Mouse (Mus musculus) embryonic facial prominence, embryonic 11.5 days (tissue): Measurements from ENCODE around the gene Pigr. TPM values are rescaled to one million over a fixed set of nuclear protein-coding genes. Genes with fewer than 3 reads are reported as not detected.

ENCODE experiments used
- ATAC-seq: fragments of 200-750 bp; cut with Nextera tagmentation; replicated peaks from 2 replicates; pipeline ENCODE4 v1.8.0; 2017; ENCODE audit warnings: low read depth; ENCODE audit not compliant: insufficient number of reproducible peaks, low FRiP score, low TSS enrichment
- DNase-seq: peaks from one replicate; pipeline ENCODE4 v3.0.0-alpha.2; 2015; ENCODE audit warnings: low spot score
- H3K27ac ChIP-seq: fragments of 300-500 bp; sonication (generic); replicated peaks from 2 replicates; pipeline ENCODE4 v1.5.1; 2014; ENCODE audit warnings: mild to moderate bottlenecking, low read depth, low read length, control low read depth
- H3K27me3 ChIP-seq: fragments of 300-500 bp; sonication (generic); 2 replicates; pipeline ENCODE4 v1.6.1; 2014; ENCODE audit warnings: mild to moderate bottlenecking, low read length, moderate library complexity, mixed read lengths; ENCODE audit not compliant: control insufficient read depth, insufficient read depth
- H3K36me3 ChIP-seq: fragments of 300-500 bp; sonication (generic); replicated peaks from 2 replicates; pipeline ENCODE4 v1.6.1; 2014; ENCODE audit warnings: low read depth, mild to moderate bottlenecking, low read length, moderate library complexity, mixed read lengths; ENCODE audit not compliant: control insufficient read depth, insufficient read depth
- H3K4me1 ChIP-seq: fragments of 300-500 bp; sonication (generic); 2 replicates; pipeline ENCODE4 v1.6.1; 2014; ENCODE audit warnings: low read length, mixed read lengths; ENCODE audit not compliant: control insufficient read depth, insufficient read depth
- H3K4me2 ChIP-seq: fragments of 300-500 bp; sonication (generic); 2 replicates; pipeline ENCODE4 v1.6.1; 2014; ENCODE audit warnings: low read depth, mild to moderate bottlenecking, control low read depth, low read length, moderate library complexity
- H3K4me3 ChIP-seq: fragments of 300-500 bp; sonication (generic); 2 replicates; pipeline ENCODE4 v1.5.1; 2014; ENCODE audit warnings: low read depth, low read length, control low read depth
- H3K9ac ChIP-seq: fragments of 300-500 bp; sonication (generic); replicated peaks from 2 replicates; pipeline ENCODE4 v1.6.1; 2014; ENCODE audit warnings: mild to moderate bottlenecking, control low read depth, low read length
- H3K9me3 ChIP-seq: fragments of 300-500 bp; sonication (generic); replicated peaks from 2 replicates; pipeline ENCODE4 v1.6.1; 2016; ENCODE audit warnings: mild to moderate bottlenecking, low read length, inconsistent platforms, mixed read lengths; ENCODE audit not compliant: control insufficient read depth
- WGBS: fragments of 180-500 bp; shearing (Covaris S2); extraction: QIAGEN DNeasy Blood & Tissue Kit; methylation state at CpG from one replicate; pipeline ENCODE4 v1.1.7; 2014; 5-methylcytosine and 5-hydroxymethylcytosine counted together
- polyA plus RNA-seq: library from polyadenylated mRNA; unstranded; fragments of >200 nt; fragmentation: Nextera tagmentation; extraction: Ambion mirVana; gene quantifications from 2 replicates; pipeline ENCODE4 v1.2.1, GENCODE M21; 2014

The Pigr gene
- polyA plus RNA-seq, 1 experiment from 2014 or later, result not detected

DNA sequence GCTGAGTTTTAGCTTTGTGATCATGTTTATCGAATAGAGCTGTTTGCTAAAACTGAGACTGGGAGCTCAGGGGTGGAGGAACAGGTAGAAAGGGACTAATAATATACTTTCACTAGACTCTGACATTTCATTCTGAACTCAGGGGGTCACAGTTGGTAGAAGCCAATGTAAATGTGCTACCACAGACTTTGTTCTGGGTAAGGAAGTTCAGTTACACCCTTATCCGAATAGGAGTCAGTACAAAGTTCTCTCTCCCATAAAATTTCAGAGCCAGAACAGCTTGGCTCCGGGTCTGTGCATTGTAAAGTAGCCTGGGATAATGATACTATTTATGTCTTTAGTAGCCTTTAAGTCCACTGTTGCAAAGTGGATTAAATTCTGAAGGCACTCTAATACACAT lies 27.9 kb upstream of the Pigr start:
- Histone ChIP-seq H3K9me3 (no peaks in the 10 kb centered on the region), H3K4me3 (no peak overlapping the region), H3K9ac (no peak overlapping the region), H3K4me2 (no peak overlapping the region), H3K27ac (no peak overlapping the region), H3K27me3 (no peaks in the 10 kb centered on the region), H3K4me1 (no peaks in the 10 kb centered on the region), H3K36me3 (no peaks in the 10 kb centered on the region)
- DNase-seq (no peak), ATAC-seq (no peak)
- 81% methylated on average over 3 of the region's 3 CpGs for WGBS

DNA sequence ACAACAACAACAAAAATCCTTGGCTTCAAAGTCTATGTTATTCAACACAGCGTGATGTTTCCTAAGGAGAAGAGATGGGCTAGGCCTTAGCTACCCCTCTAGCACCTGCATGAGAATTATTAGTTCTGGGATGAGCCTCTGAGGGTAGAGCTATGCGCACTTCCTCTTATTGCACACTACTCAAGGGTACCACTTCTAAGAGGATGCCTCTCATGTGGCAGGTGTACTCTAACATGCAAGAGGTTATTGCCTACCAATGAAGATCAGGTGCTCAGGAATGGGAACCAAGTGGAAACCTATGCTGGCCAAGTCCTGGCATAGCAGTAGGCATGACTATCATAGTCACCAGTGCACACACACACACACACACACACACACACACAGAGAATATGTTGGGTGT lies 27.1 kb upstream of the Pigr start:
- no peaks in the 10 kb centered on the region for H3K27me3 ChIP-seq
- no peaks in the 10 kb centered on the region for H3K4me1 ChIP-seq
- no peak overlapping the region for H3K9ac ChIP-seq
- H3K36me3 ChIP-seq, result no peaks in the 10 kb centered on the region
- no peak overlapping the region for H3K4me3 ChIP-seq
- H3K9me3 ChIP-seq, result no peaks in the 10 kb centered on the region
- no peak overlapping the region for H3K27ac ChIP-seq
- H3K4me2 ChIP-seq, result no peak overlapping the region
- DNase-seq, result no peak
- 89% methylated on average over 2 of the region's 2 CpGs for WGBS
- no peak for ATAC-seq

DNA sequence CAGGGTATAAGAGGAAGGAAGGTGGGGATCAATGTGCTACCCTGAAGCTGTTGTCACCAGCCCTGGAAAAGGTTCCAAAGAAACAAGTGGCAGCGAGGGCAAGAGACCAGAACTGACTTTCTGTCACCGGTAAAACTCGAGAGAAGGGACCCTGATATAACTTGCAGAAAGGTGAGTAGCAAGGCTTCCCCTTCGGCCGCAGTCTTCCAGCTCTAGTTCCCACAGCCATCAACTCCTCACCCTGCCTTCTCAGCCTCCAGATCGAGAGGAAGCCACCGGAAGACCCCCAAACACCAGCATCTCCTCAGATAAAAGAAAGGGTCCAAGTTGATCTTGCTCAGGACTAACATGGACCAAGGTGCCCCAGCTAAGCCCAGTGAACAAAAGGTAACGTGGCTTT lies 25.9 kb upstream of the Pigr start, which contains the start of gene Fcamr:
TSS of gene Fcamr (plus strand) at position 301 of the 400 bp plus-strand sequence.
- Histone ChIP-seq H3K9ac (no peak within 1 kb of the TSS), H3K4me1 (no peaks in the 10 kb centered on the region), H3K27me3 (no peaks in the 10 kb centered on the region), H3K4me2 (no peak within 1 kb of the TSS), H3K9me3 (no peaks in the 10 kb centered on the region), H3K36me3 (no peaks in the 10 kb centered on the region), H3K4me3 (no peak within 1 kb of the TSS), H3K27ac (no peak within 1 kb of the TSS)
- DNase-seq, result no peak
- no peak for ATAC-seq
- 83% methylated on average over 8 of the region's 8 CpGs for WGBS

DNA sequence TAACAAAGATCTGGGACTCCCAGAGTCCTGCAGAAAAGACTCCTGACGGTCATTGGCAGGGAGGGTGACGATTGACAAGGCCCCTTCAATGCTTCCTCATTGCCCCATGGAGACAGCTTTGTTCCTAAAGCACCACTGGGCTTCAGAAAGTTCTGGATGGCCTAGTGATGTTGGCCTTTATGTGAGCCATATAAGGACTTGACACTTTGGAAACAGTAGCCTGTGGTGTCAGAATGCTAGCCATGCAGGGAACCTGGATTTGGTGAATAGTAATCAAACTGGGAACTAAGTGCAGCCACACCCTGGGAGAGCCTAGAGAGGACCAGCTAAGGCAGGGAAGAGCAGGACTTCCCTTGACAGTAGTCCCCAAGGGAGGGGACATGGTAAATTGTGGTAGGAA lies 25.0 kb upstream of the Pigr start:
- Histone ChIP-seq H3K27me3 (no peaks in the 10 kb centered on the region), H3K9ac (no peak overlapping the region), H3K4me2 (no peak overlapping the region), H3K4me3 (no peak overlapping the region), H3K36me3 (no peaks in the 10 kb centered on the region), H3K9me3 (no peaks in the 10 kb centered on the region), H3K27ac (no peak overlapping the region), H3K4me1 (no peaks in the 10 kb centered on the region)
- 79% methylated on average over 2 of the region's 2 CpGs for WGBS
- DNase-seq (no peak), ATAC-seq (no peak)

DNA sequence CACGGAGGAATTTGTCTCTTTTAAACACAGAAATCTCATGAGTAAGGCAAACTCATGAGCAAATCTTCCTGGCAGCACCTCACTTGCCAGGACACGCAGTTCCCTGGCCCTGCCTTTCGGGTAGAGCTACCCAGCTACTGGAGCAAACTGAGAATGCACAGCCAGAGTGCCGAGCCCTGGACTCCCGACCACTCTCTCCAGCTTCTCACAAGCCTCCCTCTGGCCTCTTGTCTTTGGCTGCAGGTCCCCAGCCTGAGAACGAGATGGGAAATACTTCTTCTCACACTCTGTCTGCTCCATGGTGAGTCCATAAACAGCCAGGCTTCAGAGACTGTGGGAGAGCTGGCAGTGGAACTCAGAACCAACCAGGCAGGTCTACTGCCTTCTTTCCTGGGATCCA lies 23.5 kb upstream of the Pigr start:
- no peaks in the 10 kb centered on the region for H3K9me3 ChIP-seq
- no peaks in the 10 kb centered on the region for H3K27me3 ChIP-seq
- H3K4me1 ChIP-seq, result no peaks in the 10 kb centered on the region
- no peak overlapping the region for H3K27ac ChIP-seq
- DNase-seq, result no peak
- H3K4me3 ChIP-seq, result no peak overlapping the region
- no peak overlapping the region for H3K9ac ChIP-seq
- H3K36me3 ChIP-seq, result no peaks in the 10 kb centered on the region
- ATAC-seq, result no peak
- no peak overlapping the region for H3K4me2 ChIP-seq
- 51% methylated on average over 6 of the region's 6 CpGs for WGBS

DNA sequence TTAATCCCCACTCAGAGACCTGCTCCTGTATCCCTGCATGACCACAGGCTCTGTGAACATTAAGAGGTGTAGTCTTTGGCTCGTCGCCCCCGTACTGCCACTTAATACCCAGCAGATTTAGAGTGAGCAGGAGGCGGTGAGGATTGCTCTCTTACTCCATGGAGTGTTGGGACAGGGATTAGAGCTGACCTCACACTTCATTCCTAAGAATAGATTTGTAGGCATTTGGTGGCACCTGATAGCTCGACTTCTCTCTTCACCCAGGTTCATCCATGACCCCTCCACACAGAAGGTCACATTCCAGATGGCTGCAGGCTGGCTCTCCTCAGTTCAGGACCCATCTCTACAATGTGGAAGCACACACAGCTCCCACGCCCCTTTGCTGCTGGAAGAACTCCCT lies 22.2 kb upstream of the Pigr start:
- WGBS, result 64% methylated on average over 6 of the region's 6 CpGs
- no peaks in the 10 kb centered on the region for H3K9me3 ChIP-seq
- no peaks in the 10 kb centered on the region for H3K36me3 ChIP-seq
- ATAC-seq (no peak), DNase-seq (no peak)
- H3K4me3 ChIP-seq, result no peak overlapping the region
- H3K4me1 ChIP-seq, result no peaks in the 10 kb centered on the region
- H3K27me3 ChIP-seq, result no peaks in the 10 kb centered on the region
- H3K27ac ChIP-seq, result no peak overlapping the region
- no peak overlapping the region for H3K9ac ChIP-seq
- H3K4me2 ChIP-seq, result no peak overlapping the region

DNA sequence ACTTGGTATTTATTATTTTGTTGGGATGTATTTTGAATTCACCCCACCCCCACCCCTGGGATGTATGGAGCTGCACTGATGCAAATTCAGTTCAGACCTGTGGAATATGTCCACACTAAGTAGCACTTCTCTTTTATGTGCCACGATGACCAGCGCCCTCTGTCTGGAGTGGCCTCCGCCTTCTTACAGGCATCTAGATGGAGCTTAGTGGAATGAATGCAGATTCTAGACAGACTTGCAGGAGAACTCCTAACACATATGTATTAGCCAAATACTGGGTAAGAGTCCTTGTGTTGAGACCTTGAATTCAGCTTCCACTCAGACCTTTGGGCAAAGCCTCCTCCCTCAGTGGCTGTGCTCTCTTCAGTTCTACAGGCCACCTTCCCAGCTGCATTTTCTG lies 15.6 kb upstream of the Pigr start:
- H3K4me2 ChIP-seq, result no peak overlapping the region
- H3K4me1 ChIP-seq, result no peaks in the 10 kb centered on the region
- 88% methylated on average over 3 of the region's 3 CpGs for WGBS
- no peak overlapping the region for H3K27ac ChIP-seq
- H3K27me3 ChIP-seq, result no peaks in the 10 kb centered on the region
- H3K36me3 ChIP-seq, result no peaks in the 10 kb centered on the region
- DNase-seq, result no peak
- no peaks in the 10 kb centered on the region for H3K9me3 ChIP-seq
- H3K9ac ChIP-seq, result no peak overlapping the region
- no peak overlapping the region for H3K4me3 ChIP-seq
- no peak for ATAC-seq

DNA sequence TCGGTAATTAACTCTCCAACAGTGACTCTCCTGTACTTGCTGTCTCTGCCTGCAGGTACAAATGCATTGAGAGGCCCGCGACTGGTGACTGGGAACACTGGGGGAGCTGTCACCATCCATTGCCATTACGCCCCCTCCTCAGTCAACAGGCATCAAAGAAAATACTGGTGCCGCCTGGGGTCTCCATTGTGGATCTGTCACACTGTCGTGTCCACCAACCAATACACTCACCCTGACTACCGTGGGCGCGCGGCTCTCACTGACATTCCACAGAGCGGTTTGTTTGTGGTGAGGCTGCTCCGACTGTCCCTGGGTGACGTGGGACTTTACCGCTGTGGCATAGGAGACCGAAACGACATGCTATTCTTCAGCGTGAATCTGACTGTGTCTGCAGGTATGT lies 15.2 kb upstream of the Pigr start:
- H3K4me2 ChIP-seq, result no peak overlapping the region
- H3K36me3 ChIP-seq, result no peaks in the 10 kb centered on the region
- no peaks in the 10 kb centered on the region for H3K27me3 ChIP-seq
- no peak for DNase-seq
- ATAC-seq, result no peak
- no peak overlapping the region for H3K27ac ChIP-seq
- no peak overlapping the region for H3K9ac ChIP-seq
- no peaks in the 10 kb centered on the region for H3K9me3 ChIP-seq
- no peaks in the 10 kb centered on the region for H3K4me1 ChIP-seq
- no peak overlapping the region for H3K4me3 ChIP-seq
- WGBS, result 63% methylated on average over 17 of the region's 17 CpGs
